Mouse (Mus musculus) G1E (cell line): ENCODE results near the gene Fancd2os. TPM values are rescaled to one million over a fixed set of nuclear protein-coding genes. Genes with fewer than 3 reads are reported as not detected.

Experiments
- ATAC-seq: 2 replicates; pipeline ENCODE4 v1.8.0; 2016; ENCODE audit warnings: mild to moderate bottlenecking; ENCODE audit not compliant: insufficient number of reproducible peaks, poor library complexity, low FRiP score, severe bottlenecking; ENCODE audit errors: extremely low read depth
- DNase-seq: peaks from one replicate; pipeline ENCODE4 v3.0.0; 2012; ENCODE audit warnings: low spot score
- H3K27me3 ChIP-seq: 2 replicates; pipeline ENCODE4 v1.6.1; 2012; ENCODE audit warnings: mild to moderate bottlenecking, low read length, inconsistent platforms; ENCODE audit not compliant: insufficient read depth
- H3K36me3 ChIP-seq: replicated peaks from 2 replicates; pipeline ENCODE3; 2012; ENCODE audit warnings: mild to moderate bottlenecking, inconsistent platforms
- H3K4me1 ChIP-seq: 2 replicates; pipeline ENCODE4 v1.6.1; 2012; ENCODE audit warnings: low read depth, low read length, inconsistent platforms, mixed read lengths; ENCODE audit not compliant: insufficient read depth
- H3K4me3 ChIP-seq: 2 replicates; pipeline ENCODE4 v1.5.1; 2012; ENCODE audit warnings: low read depth, mild to moderate bottlenecking, inconsistent platforms, low read length, moderate library complexity, mixed read lengths
- H3K9me3 ChIP-seq: replicated peaks from 2 replicates; pipeline ENCODE4 v1.6.1; 2012; ENCODE audit warnings: inconsistent platforms
- CTCF ChIP-seq: IDR thresholded peaks from 2 replicates; pipeline ENCODE4 v1.5.1; 2012; ENCODE audit warnings: low read depth, low read length, inconsistent platforms, mixed read lengths
- GATA1 ChIP-seq: IDR thresholded peaks from 2 replicates; pipeline ENCODE4 v1.6.1; 2012; ENCODE audit warnings: borderline replicate concordance, low read length, inconsistent platforms, mixed read lengths
- GATA2 ChIP-seq: IDR thresholded peaks from 2 replicates; pipeline ENCODE4 v1.6.1; 2012; ENCODE audit warnings: low read depth, low read length, inconsistent platforms, borderline replicate concordance
- POLR2AphosphoS5 ChIP-seq: IDR thresholded peaks from 2 replicates; pipeline ENCODE4 v1.6.1; 2012; ENCODE audit warnings: low read depth, low read length, inconsistent platforms; ENCODE audit not compliant: insufficient replicate concordance
- TAL1 ChIP-seq: conservative IDR thresholded peaks from 2 replicates; pipeline ENCODE4 v1.6.1; 2012; ENCODE audit warnings: low read depth, low read length, inconsistent platforms, mixed read lengths
- polyA plus RNA-seq: library from polyadenylated mRNA; stranded (reverse); fragments of >175 nt; gene quantifications from 2 replicates; pipeline ENCODE4 v1.2.3, GENCODE M21; 2012
- total RNA-seq, 2 experiments: library from RNA; stranded (forward) in 1 of 2; stranded (reverse) in 1 of 2; fragments of 200-1000 nt in 1 of 2; fragments of >200 nt in 1 of 2; fragmentation: Nextera tagmentation in 1 of 2; gene quantifications; 2 replicates each; pipeline ENCODE4 v1.2.3; 2014 to 2017

Fancd2os gene
- total and polyA plus RNA-seq, 3 experiments, result 0.16 TPM; not detected in 2

DNA sequence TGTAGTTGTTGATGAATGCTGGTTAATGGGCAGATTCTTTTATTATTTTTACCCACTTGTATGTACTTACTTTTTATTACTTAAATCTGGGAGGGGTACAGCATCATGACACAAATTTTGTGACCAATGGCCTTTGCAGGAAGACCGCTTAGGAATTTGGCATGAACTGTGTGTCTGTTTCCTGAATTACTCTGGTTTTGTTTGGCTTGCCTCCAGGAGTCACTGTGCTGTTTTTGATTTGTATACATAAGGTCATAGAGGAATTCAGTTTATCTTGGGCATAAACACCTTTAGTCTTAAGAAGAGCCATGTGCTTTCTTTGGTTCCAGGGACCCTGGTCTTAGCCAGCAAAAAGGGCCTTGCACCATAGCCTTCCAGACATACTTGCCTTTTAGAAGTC is 36.0 kb downstream of the Fancd2os start:
- Histone ChIP-seq H3K27me3 (no peaks in the 10 kb centered on the region), H3K4me1 (peaks cover 3% of the 10 kb centered on the region; the same call in 1 of the 2 replicates), H3K36me3 (peaks cover 99% of the 10 kb centered on the region), H3K9me3 (no peaks in the 10 kb centered on the region), H3K4me3 (no peak overlapping the region)
- no peak for ATAC-seq
- DNase-seq, result no peak
- TF ChIP-seq GATA2, result no peak
- no peak for TF ChIP-seq CTCF
- TF ChIP-seq POLR2AphosphoS5, result no peak
- TF ChIP-seq TAL1, result no peak
- TF ChIP-seq GATA1, result no peak

- no peaks in the 10 kb centered on the region for H3K9me3 ChIP-seq
- no peak overlapping the region for H3K4me3 ChIP-seq
- H3K27me3 ChIP-seq, result no peaks in the 10 kb centered on the region
- ATAC-seq (no peak), DNase-seq (no peak)
- H3K36me3 ChIP-seq, result peaks cover 91% of the 10 kb centered on the region
- TF ChIP-seq GATA2 (no peak), TAL1 (no peak), GATA1 (no peak), POLR2AphosphoS5 (no peak), CTCF (no peak)
- H3K4me1 ChIP-seq, result peaks cover 11% of the 10 kb centered on the region
Measured at GRCm38 (mm10) chr6:113559736-113560135, 40.8 kb downstream of the Fancd2os start.

Other genes with a start within 250 kb of the Fancd2os start
- 33.2 and 35.2 TPM in 2 replicates for gene Tada3, start 222.8 kb downstream of the Fancd2os start, total RNA-seq (2014; fragmentation: Nextera tagmentation)
- gene Tada3, start 222.8 kb downstream of the Fancd2os start, total RNA-seq (2017), result 15.7 and 18.2 TPM in 2 replicates
- 65.3 and 88.5 TPM in 2 replicates for gene Tada3, start 222.8 kb downstream of the Fancd2os start, polyA plus RNA-seq
- 69.7 and 96.4 TPM in 2 replicates for gene Arpc4, start 222.6 kb downstream of the Fancd2os start, total RNA-seq (2014; fragmentation: Nextera tagmentation)
- 263 and 271 TPM in 2 replicates for gene Arpc4, start 222.6 kb downstream of the Fancd2os start, total RNA-seq (2017)
- 247 and 264 TPM in 2 replicates for gene Arpc4, start 222.6 kb downstream of the Fancd2os start, polyA plus RNA-seq
- 43.3 and 47.6 TPM in 2 replicates for gene Ttll3, start 211.5 kb downstream of the Fancd2os start, total RNA-seq (2014; fragmentation: Nextera tagmentation)
- 20.5 and 22.7 TPM in 2 replicates for gene Ttll3, start 211.5 kb downstream of the Fancd2os start, total RNA-seq (2017)
- 10.2 and 15.1 TPM in 2 replicates for gene Ttll3, start 211.5 kb downstream of the Fancd2os start, polyA plus RNA-seq
- gene Rpusd3, start 181.4 kb downstream of the Fancd2os start, total RNA-seq (2014; fragmentation: Nextera tagmentation), result 8.7 and 20.2 TPM in 2 replicates
- gene Rpusd3, start 181.4 kb downstream of the Fancd2os start, total RNA-seq (2017), result 7.7 and 8.5 TPM in 2 replicates
- gene Rpusd3, start 181.4 kb downstream of the Fancd2os start, polyA plus RNA-seq, result 113 TPM in 2 replicates
- gene Cidec, start 165.0 kb downstream of the Fancd2os start, total RNA-seq (2014; fragmentation: Nextera tagmentation), result not detected in 2 replicates
- gene Cidec, start 165.0 kb downstream of the Fancd2os start, total RNA-seq (2017), result 0.06 and 0.27 TPM in 2 replicates
- not detected in 2 replicates for gene Cidec, start 165.0 kb downstream of the Fancd2os start, polyA plus RNA-seq
- 19.4 and 21.7 TPM in 2 replicates for gene Jagn1, start 158.1 kb downstream of the Fancd2os start, total RNA-seq (2014; fragmentation: Nextera tagmentation)
- gene Jagn1, start 158.1 kb downstream of the Fancd2os start, total RNA-seq (2017), result 12.9 and 14.0 TPM in 2 replicates
- gene Jagn1, start 158.1 kb downstream of the Fancd2os start, polyA plus RNA-seq, result 5.6 and 6.3 TPM in 2 replicates
- not detected in 2 replicates for gene Il17re, start 142.2 kb downstream of the Fancd2os start, total RNA-seq (2014; fragmentation: Nextera tagmentation)
- gene Il17re, start 142.2 kb downstream of the Fancd2os start, total RNA-seq (2017), result 0.17 and 0.22 TPM in 2 replicates
- not detected in 2 replicates for gene Il17re, start 142.2 kb downstream of the Fancd2os start, polyA plus RNA-seq
- gene Il17rc, start 129.3 kb downstream of the Fancd2os start, total RNA-seq (2014; fragmentation: Nextera tagmentation), result not detected in 2 replicates
- gene Il17rc, start 129.3 kb downstream of the Fancd2os start, total RNA-seq (2017), result not detected in 2 replicates
- 0.07 and 0.17 TPM in 2 replicates for gene Il17rc, start 129.3 kb downstream of the Fancd2os start, polyA plus RNA-seq
- 8.5 and 9.9 TPM in 2 replicates for gene Creld1, start 117.4 kb downstream of the Fancd2os start, total RNA-seq (2014; fragmentation: Nextera tagmentation)
- 5.8 and 7.4 TPM in 2 replicates for gene Creld1, start 117.4 kb downstream of the Fancd2os start, total RNA-seq (2017)
- 17.3 and 19.8 TPM in 2 replicates for gene Creld1, start 117.4 kb downstream of the Fancd2os start, polyA plus RNA-seq
- not detected in 2 replicates for gene Prrt3, start 98.8 kb downstream of the Fancd2os start, total RNA-seq (2014; fragmentation: Nextera tagmentation)
- gene Prrt3, start 98.8 kb downstream of the Fancd2os start, total RNA-seq (2017), result under 0.01 and 0.12 TPM in 2 replicates
- gene Prrt3, start 98.8 kb downstream of the Fancd2os start, polyA plus RNA-seq, result not detected in 2 replicates
- 54.4 and 56.1 TPM in 2 replicates for gene Emc3, start 69.1 kb downstream of the Fancd2os start, total RNA-seq (2014; fragmentation: Nextera tagmentation)
- 34.8 and 37.1 TPM in 2 replicates for gene Emc3, start 69.1 kb downstream of the Fancd2os start, total RNA-seq (2017)
- gene Emc3, start 69.1 kb downstream of the Fancd2os start, polyA plus RNA-seq, result 18.8 and 22.9 TPM in 2 replicates
- gene Fancd2, start 69.0 kb downstream of the Fancd2os start, total RNA-seq (2014; fragmentation: Nextera tagmentation), result 47.2 and 83.5 TPM in 2 replicates
- 32.9 and 41.1 TPM in 2 replicates for gene Fancd2, start 69.0 kb downstream of the Fancd2os start, total RNA-seq (2017)
- 2.2 TPM in 2 replicates for gene Fancd2, start 69.0 kb downstream of the Fancd2os start, polyA plus RNA-seq
- gene Brk1, start 4.1 kb upstream of the Fancd2os start, total RNA-seq (2014; fragmentation: Nextera tagmentation), result 186 and 193 TPM in 2 replicates
- gene Brk1, start 4.1 kb upstream of the Fancd2os start, total RNA-seq (2017), result 167 and 180 TPM in 2 replicates
- 29.2 and 42.6 TPM in 2 replicates for gene Brk1, start 4.1 kb upstream of the Fancd2os start, polyA plus RNA-seq
- 9.0 and 12.5 TPM in 2 replicates for gene Vhl, start 23.2 kb upstream of the Fancd2os start, total RNA-seq (2014; fragmentation: Nextera tagmentation)
- gene Vhl, start 23.2 kb upstream of the Fancd2os start, total RNA-seq (2017), result 25.4 and 26.1 TPM in 2 replicates
- gene Vhl, start 23.2 kb upstream of the Fancd2os start, polyA plus RNA-seq, result 6.4 and 7.9 TPM in 2 replicates
- 7.4 and 21.2 TPM in 2 replicates for gene Irak2, start 37.8 kb upstream of the Fancd2os start, total RNA-seq (2014; fragmentation: Nextera tagmentation)
- gene Irak2, start 37.8 kb upstream of the Fancd2os start, total RNA-seq (2017), result 10.9 and 11.7 TPM in 2 replicates
- 10.2 and 13.7 TPM in 2 replicates for gene Irak2, start 37.8 kb upstream of the Fancd2os start, polyA plus RNA-seq
- gene Tatdn2, start 96.3 kb upstream of the Fancd2os start, total RNA-seq (2014; fragmentation: Nextera tagmentation), result 20.9 and 26.3 TPM in 2 replicates
- 72.0 and 81.3 TPM in 2 replicates for gene Tatdn2, start 96.3 kb upstream of the Fancd2os start, total RNA-seq (2017)
- 33.1 and 34.5 TPM in 2 replicates for gene Tatdn2, start 96.3 kb upstream of the Fancd2os start, polyA plus RNA-seq
- not detected in 2 replicates for gene Ghrl, start 119.2 kb upstream of the Fancd2os start, total RNA-seq (2014; fragmentation: Nextera tagmentation)
- 0.76 TPM in 1 of 2 replicates, not detected in the other for gene Ghrl, start 119.2 kb upstream of the Fancd2os start, total RNA-seq (2017)
- not detected in 2 replicates for gene Ghrl, start 119.2 kb upstream of the Fancd2os start, polyA plus RNA-seq
- 71.9 and 73.3 TPM in 2 replicates for gene Sec13, start 140.0 kb upstream of the Fancd2os start, total RNA-seq (2014; fragmentation: Nextera tagmentation)
- 172 and 185 TPM in 2 replicates for gene Sec13, start 140.0 kb upstream of the Fancd2os start, total RNA-seq (2017)
- gene Sec13, start 140.0 kb upstream of the Fancd2os start, polyA plus RNA-seq, result 17.7 and 30.9 TPM in 2 replicates